Mouse (Mus musculus): ENCODE results near the gene Ccdc8.
A peak's percentile ranks its signal among the peaks of the same experiment; 100 is the strongest.

Ccdc8 gene

GRCm38 (mm10) chr7:16976298-16976697, 16.2 kb upstream of the Ccdc8 start:
- no peak for DNase-seq (ENCODE audit: low spot score)

GRCm38 (mm10) chr7:16978173-16978572, 14.3 kb upstream of the Ccdc8 start:
- DNase-seq (ENCODE audit: low spot score): no peak

GRCm38 (mm10) chr7:16978593-16978992, 13.9 kb upstream of the Ccdc8 start:
- no peak for DNase-seq (ENCODE audit: low spot score)

- no peak for DNase-seq (ENCODE audit: low spot score)
Observed at GRCm38 (mm10) chr7:16980348-16980747, 12.2 kb upstream of the Ccdc8 start.

- no peak for DNase-seq (ENCODE audit: low spot score)
Observed at GRCm38 (mm10) chr7:16982859-16983568, 9.5 kb upstream of the Ccdc8 start, which contains the start of gene Gm42372. Gene Gm42372 (plus strand): TSS chr7:16983086.

GRCm38 (mm10) chr7:16987541-16988149, 4.9 kb upstream of the Ccdc8 start:
- no peak for DNase-seq (ENCODE audit: low spot score)

- DNase-seq (ENCODE audit: low spot score): no peak
Observed at GRCm38 (mm10) chr7:16988405-16988804, 4.1 kb upstream of the Ccdc8 start.

GRCm38 (mm10) chr7:16990006-16990744, 2.3 kb upstream of the Ccdc8 start:
- DNase-seq (ENCODE audit: low spot score): no peak

GRCm38 (mm10) chr7:16991681-16992450, 642 bp upstream of the Ccdc8 start:
- no peak for DNase-seq (ENCODE audit: low spot score)

GRCm38 (mm10) chr7:16993651-16994399, 1.3 kb downstream of the Ccdc8 start:
- DNase-seq (ENCODE audit: low spot score): peak; percentile 47

- DNase-seq (ENCODE audit: low spot score): no peak
Observed at GRCm38 (mm10) chr7:16994400-16994799, 1.9 kb downstream of the Ccdc8 start.

GRCm38 (mm10) chr7:16995345-16995744, 2.8 kb downstream of the Ccdc8 start:
- no peak for DNase-seq (ENCODE audit: low spot score)

GRCm38 (mm10) chr7:16999233-16999632, 6.7 kb downstream of the Ccdc8 start:
- DNase-seq (ENCODE audit: low spot score): no peak

- peak; percentile 73 for DNase-seq (ENCODE audit: low spot score)
Observed at GRCm38 (mm10) chr7:16999650-17000049, 7.1 kb downstream of the Ccdc8 start.

- no peak for DNase-seq (ENCODE audit: low spot score)
Observed at GRCm38 (mm10) chr7:17002375-17003195, 10.1 kb downstream of the Ccdc8 start.

- DNase-seq (ENCODE audit: low spot score): no peak
Observed at GRCm38 (mm10) chr7:17003230-17003960, 10.9 kb downstream of the Ccdc8 start.

- no peak for DNase-seq (ENCODE audit: low spot score)
Observed at GRCm38 (mm10) chr7:17004716-17005115, 12.2 kb downstream of the Ccdc8 start.

GRCm38 (mm10) chr7:17007300-17007699, 14.8 kb downstream of the Ccdc8 start:
- DNase-seq (ENCODE audit: low spot score): no peak

GRCm38 (mm10) chr7:17009326-17010009, 17.0 kb downstream of the Ccdc8 start:
- no peak for DNase-seq (ENCODE audit: low spot score)
